Mouse (Mus musculus) kidney, postnatal 25 days (tissue): ENCODE results near the gene Vmn1r18.
"Not testable (repeated sequence)": the region's sequence is repeated elsewhere in the genome, so short reads cannot be mapped to it uniquely, and the experiment has no call there.

Experiments
- DNase-seq, 2 experiments: peaks; one replicate each; pipeline ENCODE4 v3.0.0; 2021; ENCODE audit warnings: mixed read lengths in 2 of 2

Vmn1r18 gene

DNA sequence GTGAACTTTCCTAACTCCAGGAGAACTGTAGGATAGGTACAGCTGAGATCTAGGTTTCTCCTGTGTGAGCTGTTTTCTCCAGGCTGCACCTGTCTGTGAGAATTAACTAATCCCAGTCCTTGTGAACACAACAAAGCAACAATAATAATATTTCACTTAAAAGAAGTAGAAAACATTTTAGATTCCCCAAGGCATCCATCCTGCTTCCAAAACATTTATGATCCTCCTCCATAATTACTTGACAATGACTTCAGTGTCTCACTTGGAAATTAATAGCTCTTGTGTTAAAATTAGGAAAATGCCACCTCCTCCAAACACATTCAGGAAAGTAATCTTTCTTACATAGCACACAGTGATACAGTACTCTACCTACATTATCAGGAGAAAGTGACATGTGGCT lies at the start of gene Vmn1r18:
TSS of gene Vmn1r18 (minus strand) at position 101 of the 400 bp plus-strand sequence.
- no peak for DNase-seq

DNA sequence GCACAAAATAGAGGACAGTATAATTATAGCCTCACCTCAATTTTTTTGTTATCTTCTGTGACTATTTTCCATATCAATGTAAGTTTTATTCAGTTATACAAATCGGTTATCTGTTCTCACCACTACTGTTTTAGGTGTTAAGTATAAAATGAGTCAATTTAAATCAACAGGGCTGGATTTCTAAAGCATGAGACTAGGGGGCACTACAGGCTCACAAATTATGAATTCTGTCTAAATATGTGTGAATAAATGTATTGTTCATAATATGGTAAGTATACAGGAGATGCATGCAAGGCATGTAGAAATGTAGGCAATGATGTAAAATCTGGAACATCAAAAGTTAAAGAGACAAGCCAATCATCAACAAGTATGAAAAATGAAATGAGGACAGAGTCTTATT lies 35.6 kb upstream of the Vmn1r18 start:
- DNase-seq: no peak

DNA sequence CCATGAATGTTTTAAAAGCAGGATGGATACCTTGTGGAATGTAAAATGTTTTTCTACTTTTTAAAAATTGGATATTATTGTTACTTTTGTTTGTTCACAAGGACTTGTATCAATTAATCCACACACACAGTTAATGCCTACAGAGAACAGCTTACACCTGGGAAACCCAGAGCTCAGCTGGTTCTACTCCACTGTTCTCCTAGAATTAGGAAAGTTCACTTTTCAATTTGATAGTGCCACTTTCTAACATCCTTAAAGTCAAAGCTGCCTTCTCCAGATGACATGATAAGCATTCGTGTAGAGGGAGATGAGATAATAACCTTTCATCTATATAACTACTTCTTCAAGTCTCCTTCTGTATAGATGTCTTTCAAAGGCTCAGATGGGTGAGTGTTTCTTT lies 33.0 kb upstream of the Vmn1r18 start, which contains the start of gene Vmn1r20:
TSS of gene Vmn1r20 (plus strand) at position 301 of the 400 bp plus-strand sequence.
- DNase-seq: no peak

DNA sequence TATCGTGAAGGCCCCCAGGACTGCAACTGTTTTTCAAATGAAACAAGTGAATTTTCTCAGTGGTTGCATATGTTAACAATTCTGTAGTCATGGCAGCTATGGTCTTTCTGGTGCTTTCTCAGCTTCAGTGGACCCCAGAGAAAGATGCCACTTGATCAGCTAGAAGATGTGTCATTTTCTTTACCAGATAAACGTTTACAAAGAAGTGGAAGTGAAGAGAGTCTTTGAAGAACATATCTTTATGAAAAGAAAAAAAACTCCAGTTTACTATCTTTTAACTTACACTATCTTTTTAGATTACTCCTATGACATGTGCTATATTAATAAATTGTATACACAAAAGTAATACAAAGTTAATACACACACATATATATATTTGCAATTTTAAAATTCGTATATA lies 7.9 kb upstream of the Vmn1r18 start, which contains the start of gene Vmn1r19:
TSS of gene Vmn1r19 (plus strand) at position 301 of the 400 bp plus-strand sequence.
- not testable (repeated sequence) for DNase-seq

DNA sequence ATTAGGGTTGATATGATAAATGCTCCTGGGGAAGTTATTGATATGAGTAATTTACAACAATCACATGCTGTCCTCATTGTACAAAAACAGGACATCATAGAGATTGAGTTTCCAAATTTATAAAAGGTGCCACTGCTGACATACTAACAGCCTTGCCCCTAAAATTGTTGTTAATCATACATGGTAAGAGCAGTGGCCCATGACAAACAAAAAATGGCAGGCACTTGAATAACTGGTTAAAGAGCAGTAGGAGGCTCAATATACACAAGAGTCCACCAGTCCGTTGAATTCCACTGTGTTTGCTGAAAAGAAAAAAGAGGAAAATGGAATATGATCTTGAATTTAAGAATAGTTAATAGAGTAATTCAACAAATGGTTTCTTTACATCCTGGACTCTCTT lies 28.1 kb downstream of the Vmn1r18 start:
- DNase-seq: no peak

DNA sequence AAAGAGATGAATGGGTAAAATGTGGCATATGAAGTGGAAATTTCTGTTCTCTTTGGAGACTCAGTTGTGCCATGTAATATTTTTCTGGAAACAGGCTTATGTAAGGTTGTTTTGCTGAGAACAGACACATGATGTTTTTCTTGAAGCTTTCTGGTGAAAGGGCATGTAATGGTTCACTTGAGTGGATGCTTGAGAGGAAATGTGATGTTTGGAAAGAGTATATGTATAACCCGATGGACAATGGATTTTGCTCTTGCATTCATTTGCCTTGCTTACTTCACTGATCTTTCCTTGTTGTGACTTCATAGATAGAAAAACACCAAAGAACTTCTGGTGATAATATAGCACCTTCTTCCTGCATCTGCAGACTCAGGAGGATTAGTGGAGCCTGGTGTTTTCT lies 29.7 kb downstream of the Vmn1r18 start:
- not testable (repeated sequence) for DNase-seq

GRCm38 (mm10) chr6:57363627-57364026 lies 32.0 kb downstream of the Vmn1r18 start, which contains the start of gene Vmn1r17:
Gene Vmn1r17 (minus strand): TSS chr6:57363727.
- no peak for DNase-seq

DNA sequence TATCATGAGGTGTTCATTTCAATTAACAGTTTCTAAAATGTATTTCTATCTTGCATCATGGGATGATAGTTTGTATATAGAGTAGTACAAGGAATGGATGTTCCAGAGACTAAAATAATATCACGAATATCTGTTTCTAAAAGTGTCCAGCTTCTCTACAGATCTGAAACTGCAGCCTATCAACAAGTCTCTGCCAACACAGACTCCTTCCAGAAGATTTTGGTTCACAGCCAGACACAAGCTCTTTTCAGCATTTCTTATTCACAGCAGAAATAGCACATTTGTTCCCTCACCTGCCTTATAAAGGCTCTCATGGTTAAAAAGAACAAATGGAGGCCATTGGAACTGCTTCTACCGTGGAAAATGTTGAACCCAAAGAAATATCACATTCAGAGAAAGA lies 38.7 kb downstream of the Vmn1r18 start:
- no peak for DNase-seq

DNA sequence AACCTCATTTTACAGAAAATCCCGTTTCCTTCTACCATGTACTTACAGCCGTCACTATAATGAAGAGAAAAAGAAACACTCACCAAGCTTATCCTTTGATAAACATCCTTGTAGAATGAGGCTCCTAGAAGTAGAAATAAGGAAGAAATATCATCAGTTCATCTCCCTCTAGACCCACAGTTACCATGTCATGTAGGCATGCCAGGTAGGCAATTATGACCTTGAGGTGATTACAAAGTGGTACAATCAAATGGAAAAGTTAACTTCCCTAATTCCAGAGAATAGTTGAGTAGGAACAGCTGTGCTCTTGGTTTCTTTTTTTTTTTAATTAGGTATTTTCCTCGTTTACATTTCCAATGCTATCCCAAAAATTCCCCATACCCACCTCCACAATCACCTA lies 66.2 kb downstream of the Vmn1r18 start, which contains the start of gene Vmn1r16:
TSS of gene Vmn1r16 (minus strand) at position 101 of the 400 bp plus-strand sequence.
- no peak for DNase-seq
